Mouse (Mus musculus) adrenal gland, adult 2 months (tissue): ENCODE data around the gene Nkx2-3. TPM values are rescaled to one million over a fixed set of nuclear protein-coding genes. Genes with fewer than 3 reads are reported as not detected.

Experiments
- DNase-seq: peaks from one replicate; pipeline ENCODE4 v3.0.0; 2021
- polyA plus RNA-seq: library from polyadenylated mRNA; depleted of rRNA; stranded (reverse); fragments of >200 nt; gene quantifications from 2 replicates; pipeline ENCODE4 v1.2.3, GENCODE M21; 2012
- total RNA-seq, 2 experiments: library from RNA; stranded (reverse); gene quantifications; 2 replicates each; pipeline ENCODE4 v1.2.3; 2021

The Nkx2-3 gene
- total and polyA plus RNA-seq, 3 experiments = not detected

- no peak for DNase-seq
These were observed 6.4 kb downstream of the Nkx2-3 start for GRCm38 (mm10) chr19:43618505-43619030.

GRCm38 (mm10) chr19:43619916-43620479 lies 7.9 kb downstream of the Nkx2-3 start:
- no peak for DNase-seq

GRCm38 (mm10) chr19:43623913-43624312 lies 11.8 kb downstream of the Nkx2-3 start:
- DNase-seq = peak; percentile 72

- DNase-seq = no peak
These were observed 14.0 kb downstream of the Nkx2-3 start for GRCm38 (mm10) chr19:43626160-43626559.

GRCm38 (mm10) chr19:43627345-43627744 lies 15.2 kb downstream of the Nkx2-3 start:
- DNase-seq = no peak

- DNase-seq = no peak
These were observed 17.0 kb downstream of the Nkx2-3 start for GRCm38 (mm10) chr19:43629088-43629487.

- DNase-seq = peak; percentile 87
These were observed 18.5 kb downstream of the Nkx2-3 start for GRCm38 (mm10) chr19:43630466-43631251.

- no peak for DNase-seq
These were observed 29.7 kb downstream of the Nkx2-3 start for GRCm38 (mm10) chr19:43641833-43642232.

GRCm38 (mm10) chr19:43642843-43643242 lies 30.7 kb downstream of the Nkx2-3 start:
- no peak for DNase-seq

GRCm38 (mm10) chr19:43645508-43645907 lies 33.4 kb downstream of the Nkx2-3 start:
- DNase-seq = no peak

- no peak for DNase-seq
These were observed 34.7 kb downstream of the Nkx2-3 start for GRCm38 (mm10) chr19:43646852-43647251.

- no peak for DNase-seq
These were observed 35.1 kb downstream of the Nkx2-3 start for GRCm38 (mm10) chr19:43647261-43647660.

GRCm38 (mm10) chr19:43648343-43648742 lies 36.2 kb downstream of the Nkx2-3 start:
- DNase-seq = peak; percentile 37

- no peak for DNase-seq
These were observed 39.2 kb downstream of the Nkx2-3 start for GRCm38 (mm10) chr19:43651241-43651785.

- no peak for DNase-seq
These were observed 43.8 kb downstream of the Nkx2-3 start for GRCm38 (mm10) chr19:43655735-43656492.

GRCm38 (mm10) chr19:43659632-43660031 lies 47.5 kb downstream of the Nkx2-3 start:
- DNase-seq = peak; percentile 53

GRCm38 (mm10) chr19:43660774-43661173 lies 48.6 kb downstream of the Nkx2-3 start:
- no peak for DNase-seq

GRCm38 (mm10) chr19:43662176-43662967 lies 50.2 kb downstream of the Nkx2-3 start:
- DNase-seq = no peak

- no peak for DNase-seq
These were observed 51.3 kb downstream of the Nkx2-3 start for GRCm38 (mm10) chr19:43663471-43663870.
